Mouse (Mus musculus): ENCODE data around the gene Tulp1. TPM values are rescaled to one million over a fixed set of nuclear protein-coding genes. Genes with fewer than 3 reads are reported as not detected.
"Not testable (repeated sequence)": the region's sequence is repeated elsewhere in the genome, so short reads cannot be mapped to it uniquely, and the experiment has no call there.

Tulp1 gene
- polyA plus RNA-seq (2012; ENCODE audit: insufficient read depth, insufficient read length, missing spikeins): not detected in 2 replicates

DNA sequence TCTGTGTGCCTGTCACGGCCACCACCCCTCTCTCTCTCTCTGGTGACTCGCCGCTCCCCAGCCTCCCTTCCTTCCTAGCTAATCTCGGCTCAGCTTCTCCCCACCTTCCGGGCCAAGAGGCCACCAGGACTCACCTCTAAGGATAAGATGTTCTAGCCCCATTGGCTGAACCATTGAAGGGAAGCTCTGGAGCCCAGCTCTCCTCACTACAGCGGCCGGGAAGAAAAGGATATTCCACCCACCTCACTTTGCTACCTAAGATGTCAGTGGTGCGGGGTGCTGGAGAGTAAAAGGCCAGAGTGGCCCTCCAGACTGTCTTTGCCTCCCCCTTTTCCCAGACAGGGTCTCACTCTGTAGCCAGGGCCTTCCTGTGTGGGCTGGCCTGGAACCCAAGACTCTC is at the start of gene Tulp1:
Gene Tulp1, minus strand, starts transcription at position 101 of the 400 bp plus-strand sequence.
- H3K4me3 ChIP-seq (ENCODE audit: insufficient read depth, low read length): no peak within 1 kb of the TSS
- H3K27ac ChIP-seq (ENCODE audit: insufficient read depth, low read depth, low read length): no peak within 1 kb of the TSS

DNA sequence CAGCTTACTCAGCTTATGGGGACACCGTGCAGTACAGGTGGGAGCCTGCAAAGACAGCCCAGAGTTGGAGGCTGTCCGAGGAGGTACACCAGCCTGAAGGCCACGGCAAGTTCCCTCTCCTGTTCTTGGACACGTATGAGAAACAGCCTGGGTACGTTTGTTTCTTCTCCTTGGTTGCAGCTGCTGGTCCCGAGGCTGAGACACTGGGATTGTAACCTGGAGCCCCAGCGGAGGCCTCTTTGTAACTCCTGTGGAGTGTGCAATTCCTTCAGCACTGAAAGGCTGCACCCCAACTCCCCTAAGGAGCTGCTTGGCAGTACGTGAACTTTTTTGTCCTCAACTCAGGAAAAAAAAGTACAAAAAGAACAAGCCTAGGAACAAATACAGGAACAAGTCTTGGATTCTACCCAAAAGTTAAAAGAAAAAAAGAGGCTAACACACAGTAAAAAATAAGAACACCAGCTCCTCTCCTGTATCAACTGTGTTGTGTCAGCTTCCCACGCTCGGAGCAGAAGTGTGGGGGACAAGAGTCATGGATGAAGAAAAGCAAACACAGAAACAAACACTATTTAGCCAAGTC is 46.4 kb upstream of the Tulp1 start:
- H3K27ac ChIP-seq (ENCODE audit: insufficient read depth, low read depth, low read length): no peak overlapping the region
- peaks cover 10% of the 10 kb centered on the region for H3K4me1 ChIP-seq (ENCODE audit: control insufficient read depth, insufficient read depth, low read length)
- no peak overlapping the region for H3K4me3 ChIP-seq (ENCODE audit: insufficient read depth, low read length)
- TF ChIP-seq POLR2A (IDR thresholded peaks at IDR 0.05; ENCODE audit: borderline replicate concordance, low read depth, low read length) (no peak), CTCF (IDR thresholded peaks at IDR 0.05; ENCODE audit: low read depth, low read length) (no peak)

More for the DNA sequence above, at the start of gene Tulp1:
- 0 out of 2 replicates have a peak, but pooled peaks cover 3% of the 10 kb centered on the region for H3K4me1 ChIP-seq (ENCODE audit: control insufficient read depth, insufficient read depth, low read length)
- TF ChIP-seq POLR2A (IDR thresholded peaks at IDR 0.05; ENCODE audit: borderline replicate concordance, low read depth, low read length) (no peak), CTCF (IDR thresholded peaks at IDR 0.05; ENCODE audit: low read depth, low read length) (no peak)

DNA sequence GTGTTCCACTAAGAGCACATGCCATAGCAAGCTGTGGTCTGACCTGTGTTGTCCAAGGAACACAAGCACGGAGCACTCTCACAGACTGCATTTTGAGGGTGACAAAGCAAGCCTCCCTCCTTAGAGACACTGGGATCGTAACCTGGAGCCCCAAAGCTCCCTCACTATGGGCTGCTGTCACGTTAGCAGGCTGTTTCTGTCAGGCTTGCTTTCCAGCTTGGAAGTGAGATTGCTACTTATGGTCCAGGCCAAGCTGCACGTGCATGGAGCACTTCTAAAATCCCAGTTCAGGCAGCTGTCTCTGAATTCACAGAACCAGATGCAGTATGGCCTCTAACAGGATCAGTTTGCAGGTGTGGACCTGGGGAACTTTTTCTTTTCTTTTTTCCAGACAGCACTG is 45.7 kb upstream of the Tulp1 start:
- TF ChIP-seq CTCF (IDR thresholded peaks at IDR 0.05; ENCODE audit: low read depth, low read length) (no peak), POLR2A (IDR thresholded peaks at IDR 0.05; ENCODE audit: borderline replicate concordance, low read depth, low read length) (no peak)
- Histone ChIP-seq H3K4me1 (ENCODE audit: control insufficient read depth, insufficient read depth, low read length) (peaks cover 10% of the 10 kb centered on the region), H3K4me3 (ENCODE audit: insufficient read depth, low read length) (no peak overlapping the region), H3K27ac (ENCODE audit: insufficient read depth, low read depth, low read length) (no peak overlapping the region)

DNA sequence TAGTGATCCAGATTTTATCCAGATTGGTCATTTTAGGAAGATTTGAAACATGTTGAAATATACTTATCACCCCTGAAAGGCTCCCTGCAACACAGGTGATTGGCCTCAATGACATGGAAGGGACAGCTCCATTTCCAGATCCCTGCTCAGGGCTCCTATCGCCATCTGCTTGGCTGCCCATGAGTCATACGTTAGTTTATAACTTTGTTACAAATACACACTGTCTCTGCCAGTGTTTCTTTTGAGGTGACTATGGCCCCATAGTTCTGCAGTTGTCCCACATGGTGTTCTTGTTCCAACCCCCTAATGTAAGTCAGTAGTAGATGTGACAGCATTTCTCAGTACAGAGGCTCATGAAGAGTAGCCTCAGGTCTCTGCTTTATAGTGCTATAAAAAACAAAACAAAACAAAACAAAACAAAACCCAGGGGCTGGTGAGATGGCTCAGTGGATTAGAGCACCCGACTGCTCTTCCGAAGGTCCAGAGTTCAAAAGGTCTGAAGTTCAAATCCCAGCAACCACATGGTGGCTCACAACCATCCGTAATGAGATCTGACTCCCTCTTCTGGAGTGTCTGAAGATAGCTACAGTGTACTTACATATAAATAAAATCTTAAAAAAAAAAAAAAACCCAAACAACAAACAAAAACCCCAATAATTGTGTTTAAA is 43.4 kb upstream of the Tulp1 start:
- peak overlapping the region; percentile 49 for H3K27ac ChIP-seq (ENCODE audit: insufficient read depth, low read depth, low read length)
- no peak overlapping the region for H3K4me3 ChIP-seq (ENCODE audit: insufficient read depth, low read length)

DNA sequence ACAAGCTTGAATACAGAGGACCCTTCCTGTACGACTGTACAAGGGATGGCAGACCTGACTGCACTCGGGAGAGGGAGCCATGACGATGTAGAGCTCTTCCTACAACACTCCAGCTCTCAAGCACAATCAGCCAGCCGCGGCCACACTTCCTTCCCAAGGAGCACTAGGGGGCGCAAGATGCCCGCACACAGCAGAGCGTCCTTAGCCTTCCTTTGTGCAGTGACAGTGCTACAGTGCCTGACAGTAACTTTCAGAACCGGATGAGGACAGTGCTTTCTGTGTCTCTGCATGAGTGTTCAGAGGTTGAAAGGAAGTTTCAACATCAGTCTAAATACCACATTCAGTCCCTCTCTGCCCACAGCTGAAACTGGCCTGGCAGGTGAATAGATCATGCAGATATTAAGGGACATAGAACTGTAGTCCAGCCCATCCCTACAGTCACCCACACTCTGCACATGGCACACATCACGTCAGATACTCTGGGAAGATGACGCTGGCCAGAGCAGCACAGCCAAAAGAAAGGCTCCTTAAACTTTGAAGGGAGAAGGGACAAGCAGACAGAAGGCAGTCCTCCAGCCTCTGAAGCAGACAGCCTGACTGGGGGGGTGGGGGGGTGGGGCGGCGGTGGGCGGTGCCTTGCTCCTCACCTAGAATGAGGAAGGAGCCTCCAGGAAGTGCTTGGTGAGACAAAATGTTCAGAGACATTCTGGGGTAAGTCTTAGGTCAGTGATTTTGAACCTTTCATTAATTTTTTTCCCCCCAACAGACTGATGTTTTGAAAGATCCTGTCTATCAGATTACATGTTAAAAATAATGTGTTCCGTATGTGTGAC is 42.6 kb upstream of the Tulp1 start:
- Histone ChIP-seq H3K4me1 (ENCODE audit: control insufficient read depth, insufficient read depth, low read length) (peaks cover 10% of the 10 kb centered on the region), H3K4me3 (ENCODE audit: insufficient read depth, low read length) (peak overlapping the region; percentile 27), H3K27ac (ENCODE audit: insufficient read depth, low read depth, low read length) (peak overlapping the region; percentile 49)
- no peak for TF ChIP-seq POLR2A (IDR thresholded peaks at IDR 0.05; ENCODE audit: borderline replicate concordance, low read depth, low read length)
- peak; percentile 92 for TF ChIP-seq CTCF (IDR thresholded peaks at IDR 0.05; ENCODE audit: low read depth, low read length)

More for the DNA sequence above, 43.4 kb upstream of the Tulp1 start:
- H3K4me1 ChIP-seq (ENCODE audit: control insufficient read depth, insufficient read depth, low read length): peaks cover 10% of the 10 kb centered on the region
- no peak for TF ChIP-seq CTCF (IDR thresholded peaks at IDR 0.05; ENCODE audit: low read depth, low read length)
- no peak for TF ChIP-seq POLR2A (IDR thresholded peaks at IDR 0.05; ENCODE audit: borderline replicate concordance, low read depth, low read length)

DNA sequence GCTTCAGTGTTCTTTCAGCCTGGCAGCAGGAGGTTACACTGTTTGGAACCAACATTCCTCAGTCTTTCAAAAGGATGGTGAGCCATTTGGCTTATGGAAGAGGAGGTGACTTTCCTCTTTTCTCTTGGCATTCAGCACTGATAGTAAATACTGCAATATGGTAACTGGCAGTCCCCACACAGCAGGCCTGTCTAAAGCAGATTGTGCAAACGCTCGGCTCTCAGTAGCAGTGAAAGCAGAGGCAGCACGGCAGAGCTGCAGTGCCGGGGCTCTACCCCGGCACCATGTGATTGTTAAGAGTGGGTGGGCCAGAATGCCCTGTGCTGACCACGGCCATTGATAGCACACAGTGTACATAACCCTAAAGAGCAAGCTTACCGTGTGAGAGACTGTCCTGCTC is 41.4 kb upstream of the Tulp1 start:
- TF ChIP-seq CTCF (IDR thresholded peaks at IDR 0.05; ENCODE audit: low read depth, low read length) (no peak), POLR2A (IDR thresholded peaks at IDR 0.05; ENCODE audit: borderline replicate concordance, low read depth, low read length) (no peak)
- H3K4me1 ChIP-seq (ENCODE audit: control insufficient read depth, insufficient read depth, low read length): peaks cover 10% of the 10 kb centered on the region
- H3K4me3 ChIP-seq (ENCODE audit: insufficient read depth, low read length): no peak overlapping the region
- H3K27ac ChIP-seq (ENCODE audit: insufficient read depth, low read depth, low read length): no peak overlapping the region

DNA sequence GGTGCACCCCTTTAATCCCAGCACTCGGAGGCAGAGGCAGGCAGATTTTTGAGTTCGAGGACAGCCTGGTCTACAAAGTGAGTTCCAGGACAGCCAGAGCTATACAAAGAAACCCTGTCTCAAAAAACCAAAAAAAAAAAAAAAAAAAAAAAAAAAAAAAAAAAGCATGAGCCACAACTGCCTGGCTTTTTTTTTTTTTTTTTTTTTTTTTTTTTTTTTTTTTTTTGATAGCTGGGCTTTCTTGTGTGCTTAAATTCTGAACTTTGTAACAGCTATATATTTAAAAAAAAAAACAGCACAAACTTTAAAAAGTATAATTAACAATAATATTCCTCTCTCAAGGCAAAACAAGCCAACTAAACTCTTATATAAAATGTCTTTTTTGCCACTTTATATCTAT is 39.7 kb upstream of the Tulp1 start:
- H3K4me3 ChIP-seq (ENCODE audit: insufficient read depth, low read length); H3K4me1 ChIP-seq (ENCODE audit: control insufficient read depth, insufficient read depth, low read length); H3K27ac ChIP-seq (ENCODE audit: insufficient read depth, low read depth, low read length): not testable (repeated sequence)

DNA sequence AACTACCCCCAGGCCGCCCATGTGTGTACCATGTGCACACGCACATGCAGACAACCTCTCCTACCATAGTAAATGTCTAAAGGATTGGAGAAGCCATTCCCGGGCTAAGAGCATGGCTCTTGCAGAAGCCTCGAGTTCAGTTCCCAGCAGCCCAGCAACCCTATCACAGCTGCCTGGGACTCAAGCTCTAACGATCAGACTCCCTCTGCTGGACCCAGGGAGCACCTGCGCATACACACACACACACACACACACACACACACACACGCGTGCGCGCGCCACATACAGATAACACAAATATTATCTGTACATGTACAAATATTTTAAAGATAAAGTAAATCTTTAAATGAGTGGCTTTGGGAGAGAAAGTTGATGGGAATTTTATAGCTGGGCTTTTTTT is 39.3 kb upstream of the Tulp1 start:
- Histone ChIP-seq H3K4me3 (ENCODE audit: insufficient read depth, low read length) (no peak overlapping the region), H3K27ac (ENCODE audit: insufficient read depth, low read depth, low read length) (no peak overlapping the region)
- TF ChIP-seq POLR2A (IDR thresholded peaks at IDR 0.05; ENCODE audit: borderline replicate concordance, low read depth, low read length): no peak
- no peak for TF ChIP-seq CTCF (IDR thresholded peaks at IDR 0.05; ENCODE audit: low read depth, low read length)

DNA sequence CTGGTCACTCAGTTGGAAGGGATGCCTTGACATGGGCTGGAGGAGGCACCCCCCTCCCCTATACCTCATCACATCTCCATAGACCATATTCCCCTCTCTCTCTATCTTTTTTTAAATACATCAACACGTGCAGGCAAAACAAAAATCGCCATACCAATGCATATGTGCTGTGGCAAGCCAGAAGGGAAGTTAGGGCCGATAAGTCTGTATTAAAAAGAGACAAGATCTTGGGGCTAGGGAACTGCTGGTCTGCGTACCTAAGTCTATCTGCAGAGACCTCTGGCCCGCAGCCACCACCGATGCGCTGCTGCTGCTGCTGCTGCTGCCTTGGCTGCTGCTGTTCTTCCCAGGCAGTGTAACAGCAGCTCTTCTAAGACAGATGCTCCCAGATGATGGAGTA is 30.0 kb upstream of the Tulp1 start:
- Histone ChIP-seq H3K27ac (ENCODE audit: insufficient read depth, low read depth, low read length) (no peak overlapping the region), H3K4me3 (ENCODE audit: insufficient read depth, low read length) (no peak overlapping the region), H3K4me1 (ENCODE audit: control insufficient read depth, insufficient read depth, low read length) (0 out of 2 replicates have a peak, but pooled peaks cover 3% of the 10 kb centered on the region)
- TF ChIP-seq CTCF (IDR thresholded peaks at IDR 0.05; ENCODE audit: low read depth, low read length) (no peak), POLR2A (IDR thresholded peaks at IDR 0.05; ENCODE audit: borderline replicate concordance, low read depth, low read length) (no peak)

More for the DNA sequence above, 39.3 kb upstream of the Tulp1 start:
- H3K4me1 ChIP-seq (ENCODE audit: control insufficient read depth, insufficient read depth, low read length): peaks cover 10% of the 10 kb centered on the region

Data from bone marrow macrophage, adult 2 months (primary cell).